Mouse (Mus musculus): ENCODE data around the gene Prss35.

GRCm38 (mm10) chr9:86710091-86710634, 33.3 kb upstream of the Prss35 start:
- TF ChIP-seq CTCF (IDR thresholded peaks at IDR 0.05; ENCODE audit: low read depth, low read length) (no peak), POLR2A (IDR thresholded peaks at IDR 0.05; ENCODE audit: extremely low read depth, insufficient read depth, low read length) (no peak)

Measured in liver, adult 2 months (tissue).